Mouse (Mus musculus): ENCODE results near the gene Siae.

Gene Siae

GRCm38 (mm10) chr9:37689970-37690686, 134.6 kb downstream of the Siae start:
- no peak for DNase-seq

All from right cerebral cortex, postnatal 4 days (tissue).